Mouse (Mus musculus) heart, postnatal 0 days (tissue): ENCODE measurements around the gene Rasgrf2. TPM values are rescaled to one million over a fixed set of nuclear protein-coding genes. Genes with fewer than 3 reads are reported as not detected.
A peak's percentile ranks its signal among the peaks of the same experiment; 100 is the strongest.
"Not testable (repeated sequence)": the region's sequence is repeated elsewhere in the genome, so short reads cannot be mapped to it uniquely, and the experiment has no call there.

Experiments
- ATAC-seq: fragments of 200-750 bp; cut with Nextera tagmentation; 2 replicates; pipeline ENCODE4 v1.8.0; 2017; ENCODE audit warnings: low read depth, moderate number of reproducible peaks, moderate library complexity; ENCODE audit not compliant: insufficient read depth
- DNase-seq: peaks from one replicate; pipeline ENCODE4 v3.0.0-alpha.2; 2016; ENCODE audit warnings: low spot score
- H3K27ac ChIP-seq: fragments of 300-500 bp; sonication (generic); 2 replicates; pipeline ENCODE4 v1.5.1; 2014; ENCODE audit warnings: low read depth, mild to moderate bottlenecking
- H3K27me3 ChIP-seq: fragments of 300-500 bp; sonication (generic); 2 replicates; pipeline ENCODE4 v1.6.1; 2014; ENCODE audit warnings: low read length, mixed read lengths; ENCODE audit not compliant: control insufficient read depth, insufficient read depth
- H3K36me3 ChIP-seq: fragments of 300-500 bp; sonication (generic); replicated peaks from 2 replicates; pipeline ENCODE4 v1.6.1; 2014; ENCODE audit warnings: low read length, mixed read lengths; ENCODE audit not compliant: control insufficient read depth, insufficient read depth
- H3K4me1 ChIP-seq: fragments of 300-500 bp; sonication (generic); 2 replicates; pipeline ENCODE4 v1.6.1; 2014; ENCODE audit warnings: antibody characterized with exemption; ENCODE audit not compliant: control insufficient read depth, insufficient read depth
- H3K4me2 ChIP-seq: fragments of 300-500 bp; sonication (generic); 2 replicates; pipeline ENCODE4 v1.6.1; 2014; ENCODE audit warnings: low read depth, mild to moderate bottlenecking, low read length, moderate library complexity
- H3K4me3 ChIP-seq: fragments of 300-500 bp; sonication (generic); 2 replicates; pipeline ENCODE4 v1.5.1; 2014; ENCODE audit warnings: low read depth, low read length
- H3K9ac ChIP-seq: fragments of 300-500 bp; sonication (generic); replicated peaks from 2 replicates; pipeline ENCODE4 v1.6.1; 2014; ENCODE audit warnings: low read depth, low read length, mixed read lengths
- H3K9me3 ChIP-seq: fragments of 300-500 bp; sonication (generic); replicated peaks from 2 replicates; pipeline ENCODE4 v1.6.1; 2016; ENCODE audit warnings: low read length; ENCODE audit not compliant: control insufficient read depth
- CTCF ChIP-seq: IDR thresholded peaks from 2 replicates; pipeline ENCODE4 v1.5.1; 2016; ENCODE audit warnings: antibody characterized with exemption, control low read depth, low read depth
- EP300 ChIP-seq: IDR thresholded peaks from 2 replicates; pipeline ENCODE4 v1.6.1; 2016; ENCODE audit warnings: antibody characterized with exemption, low read depth
- WGBS: fragments of 180-500 bp; shearing (Covaris S2); extraction: QIAGEN DNeasy Blood & Tissue Kit; methylation state at CpG from one replicate; pipeline ENCODE4 v1.1.7; 2014; 5-methylcytosine and 5-hydroxymethylcytosine counted together
- polyA plus RNA-seq: library from polyadenylated mRNA; unstranded; fragments of >200 nt; fragmentation: Nextera tagmentation; extraction: Ambion mirVana; gene quantifications from 2 replicates; pipeline ENCODE4 v1.2.1, GENCODE M21; 2015
- total RNA-seq: library from RNA; depleted of rRNA; stranded (reverse); fragments of >200 nt; gene quantifications from 2 replicates; pipeline ENCODE4 v1.2.3, GENCODE M21; 2014; ENCODE audit warnings: low replicate concordance; rRNA removed

The Rasgrf2 gene
- 1.8 and 4.2 TPM in 2 replicates for total RNA-seq
- polyA plus RNA-seq, result 0.27 and 0.34 TPM in 2 replicates

DNA sequence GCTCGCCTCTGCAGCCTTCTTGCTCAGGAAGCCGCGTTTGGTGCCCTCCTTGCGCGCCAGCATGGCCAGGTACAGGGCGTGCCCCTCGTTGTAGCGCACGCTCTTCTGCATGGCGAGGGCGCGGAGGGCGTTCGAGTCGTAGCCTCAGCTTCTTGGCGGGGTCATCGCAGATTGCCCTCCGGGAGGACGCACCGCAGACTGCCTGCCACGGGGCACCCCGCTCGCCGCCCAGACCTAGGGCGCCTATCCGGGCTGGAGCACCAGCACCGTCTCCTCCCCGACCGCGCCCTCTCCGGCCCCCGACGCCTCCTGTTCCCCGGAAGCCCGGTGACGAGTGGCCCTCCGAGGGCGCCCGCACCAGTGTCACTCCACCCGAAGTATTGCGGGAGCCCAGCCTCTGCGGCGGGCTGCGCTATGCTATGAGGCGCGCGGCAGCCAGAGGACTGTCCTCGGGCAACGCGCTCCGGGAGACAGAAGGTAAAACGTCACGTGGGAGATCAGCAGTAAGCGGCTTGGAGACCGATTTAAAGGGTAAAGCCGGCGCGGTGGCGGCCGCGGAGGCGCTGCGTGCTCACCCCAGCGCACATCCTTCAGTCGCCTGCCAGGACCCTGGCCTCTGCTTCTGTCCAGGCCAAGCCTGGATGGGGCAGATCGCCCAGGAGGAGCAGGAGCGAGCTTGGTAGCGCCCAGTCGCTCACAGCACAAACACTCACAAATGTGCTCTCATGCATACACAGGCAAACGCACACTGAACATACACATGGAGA is at the start of gene Rasgrf2:
TSS of gene Rasgrf2 (minus strand) at position 273 of the 767 bp plus-strand sequence.
- Histone ChIP-seq H3K4me1 (peaks cover 3% of the 10 kb centered on the region; the same call in 1 of the 2 replicates), H3K36me3 (no peaks in the 10 kb centered on the region), H3K27me3 (peaks cover 16% of the 10 kb centered on the region), H3K4me3 (peak within 1 kb of the TSS; percentile 57), H3K4me2 (peak within 1 kb of the TSS; percentile 90), H3K9me3 (no peaks in the 10 kb centered on the region), H3K9ac (no peak within 1 kb of the TSS), H3K27ac (no peak within 1 kb of the TSS)
- DNase-seq (no peak), ATAC-seq (peak; percentile 66)
- no peak for TF ChIP-seq CTCF
- TF ChIP-seq EP300, result no peak
- 2% methylated on average over 70 of the region's 70 CpGs for WGBS

DNA sequence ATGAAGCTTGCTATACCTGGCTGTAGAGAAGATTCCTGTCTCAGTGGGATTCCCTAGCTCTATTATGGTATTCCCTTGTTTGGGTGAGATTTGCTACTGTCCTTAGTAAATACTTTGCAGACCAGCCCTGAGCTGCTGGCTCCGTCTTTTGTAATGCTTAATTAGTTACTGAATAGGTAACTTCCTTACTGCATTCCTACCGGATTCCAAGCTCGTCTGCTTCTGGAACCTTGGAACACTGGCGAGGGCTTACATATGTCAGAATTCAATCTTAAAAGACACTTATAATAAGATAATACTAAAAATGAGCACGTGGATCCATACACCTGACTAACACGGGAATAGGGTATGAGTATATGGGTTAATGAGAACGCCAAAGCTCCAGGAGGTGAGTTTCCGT is 41.2 kb upstream of the Rasgrf2 start:
- not testable (repeated sequence) for H3K27ac ChIP-seq, H3K4me2 ChIP-seq, H3K9me3 ChIP-seq, H3K4me3 ChIP-seq, DNase-seq, H3K4me1 ChIP-seq, H3K36me3 ChIP-seq, ATAC-seq, H3K27me3 ChIP-seq, H3K9ac ChIP-seq
- 79% methylated on average over 8 of the region's 8 CpGs for WGBS

DNA sequence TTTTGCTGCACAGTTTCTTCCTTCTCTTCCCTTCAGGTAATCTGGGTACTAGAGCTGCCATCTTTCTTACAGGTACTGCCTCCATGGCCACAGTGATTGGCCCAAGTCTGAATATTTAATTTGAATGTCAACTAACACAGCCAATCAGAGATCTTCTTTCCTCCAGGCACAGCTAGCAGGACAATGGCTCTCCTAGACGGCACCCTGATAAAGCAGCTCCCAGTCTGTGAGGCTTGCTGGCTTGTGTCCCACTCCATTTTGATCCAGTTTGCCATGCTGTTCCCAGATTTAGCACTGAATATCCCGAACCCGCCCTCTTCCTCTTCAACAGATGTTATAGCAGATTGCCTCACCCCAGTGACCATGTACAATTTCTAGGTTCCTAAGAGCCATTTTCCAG is 19.1 kb upstream of the Rasgrf2 start:
- Histone ChIP-seq H3K27ac (no peak overlapping the region), H3K9ac (no peak overlapping the region), H3K4me2 (no peak overlapping the region), H3K36me3 (no peaks in the 10 kb centered on the region), H3K4me3 (no peak overlapping the region), H3K9me3 (peaks cover 6% of the 10 kb centered on the region; the same call in 1 of the 2 replicates), H3K27me3 (no peaks in the 10 kb centered on the region), H3K4me1 (no peaks in the 10 kb centered on the region)
- TF ChIP-seq EP300 (no peak), CTCF (no peak)
- ATAC-seq (peak; percentile 36; the same call in 1 of the 2 replicates), DNase-seq (no peak)
- WGBS, result 50% methylated on average over 3 of the region's 3 CpGs

DNA sequence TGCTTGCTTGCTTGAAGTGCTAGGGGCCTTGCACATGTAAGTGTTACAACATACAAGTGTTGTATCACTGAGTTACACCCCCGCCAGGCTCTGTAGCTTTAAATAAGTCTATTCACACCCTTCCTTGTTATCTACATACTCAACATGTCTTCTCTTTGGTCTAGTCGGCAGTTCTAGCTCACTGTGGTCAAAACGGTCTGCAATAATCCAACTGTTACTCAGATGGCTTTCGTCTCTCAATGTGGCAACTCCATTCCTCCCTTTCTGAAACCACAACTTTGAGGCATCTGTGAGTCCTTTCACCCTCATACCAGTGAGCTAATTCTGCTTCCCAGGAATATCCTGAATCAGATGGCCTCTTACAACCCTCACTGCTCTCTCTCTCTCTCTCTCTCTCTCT is 17.4 kb upstream of the Rasgrf2 start:
- DNase-seq (no peak), ATAC-seq (no peak)
- Histone ChIP-seq H3K36me3 (no peaks in the 10 kb centered on the region), H3K27ac (no peak overlapping the region), H3K27me3 (no peaks in the 10 kb centered on the region), H3K4me3 (no peak overlapping the region), H3K9ac (no peak overlapping the region), H3K9me3 (peaks cover 20% of the 10 kb centered on the region), H3K4me1 (no peaks in the 10 kb centered on the region), H3K4me2 (no peak overlapping the region)
- WGBS, result 36% methylated on average over 4 of the region's 4 CpGs
- no peak for TF ChIP-seq EP300
- no peak for TF ChIP-seq CTCF

DNA sequence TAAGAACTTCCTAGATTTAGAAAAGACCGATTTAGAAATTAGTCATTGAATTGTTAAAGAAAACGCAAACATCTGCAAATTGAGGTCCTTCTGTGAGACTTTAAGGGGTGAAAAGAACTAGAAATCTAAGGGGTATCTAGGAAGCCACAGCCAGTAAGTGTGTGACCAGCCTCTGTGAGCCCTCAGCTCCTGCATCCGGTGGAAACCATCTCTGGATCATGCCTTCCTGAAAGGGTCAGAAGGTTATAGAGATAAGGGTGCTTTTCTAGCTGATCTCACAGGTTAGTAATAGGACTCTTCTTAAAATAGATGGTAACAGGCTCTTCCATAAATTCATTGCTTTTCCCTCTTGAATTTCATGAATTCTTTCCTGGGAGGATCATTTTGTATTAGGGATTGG is 3.3 kb upstream of the Rasgrf2 start:
- H3K27ac ChIP-seq, result no peak overlapping the region
- no peak overlapping the region for H3K9ac ChIP-seq
- 52% methylated on average over 3 of the region's 3 CpGs for WGBS
- no peaks in the 10 kb centered on the region for H3K9me3 ChIP-seq
- H3K27me3 ChIP-seq, result peaks cover 16% of the 10 kb centered on the region
- H3K36me3 ChIP-seq, result no peaks in the 10 kb centered on the region
- TF ChIP-seq CTCF (no peak), EP300 (no peak)
- ATAC-seq, result no peak
- peaks cover 3% of the 10 kb centered on the region; the same call in 1 of the 2 replicates for H3K4me1 ChIP-seq
- H3K4me2 ChIP-seq, result no peak overlapping the region
- no peak overlapping the region for H3K4me3 ChIP-seq
- no peak for DNase-seq
